Mouse (Mus musculus) hindbrain, embryonic 12.5 days (tissue): ENCODE results near the gene Lrch3. TPM values are rescaled to one million over a fixed set of nuclear protein-coding genes. Genes with fewer than 3 reads are reported as not detected.
"Not testable (repeated sequence)": the region's sequence is repeated elsewhere in the genome, so short reads cannot be mapped to it uniquely, and the experiment has no call there.

ENCODE experiments used
- ATAC-seq: fragments of 200-750 bp; cut with Nextera tagmentation; 2 replicates; pipeline ENCODE4 v1.8.0; 2017; ENCODE audit warnings: moderate TSS enrichment; ENCODE audit not compliant: low FRiP score
- H3K27ac ChIP-seq: fragments of 300-500 bp; sonication (generic); 2 replicates; pipeline ENCODE4 v1.5.1; 2016; ENCODE audit warnings: mild to moderate bottlenecking
- H3K27me3 ChIP-seq: fragments of 300-500 bp; sonication (generic); 2 replicates; pipeline ENCODE4 v1.6.1; 2016; ENCODE audit warnings: mild to moderate bottlenecking
- H3K36me3 ChIP-seq: fragments of 300-500 bp; sonication (generic); 2 replicates; pipeline ENCODE4 v1.6.1; 2016; ENCODE audit warnings: mild to moderate bottlenecking
- H3K4me1 ChIP-seq: fragments of 300-500 bp; sonication (generic); 2 replicates; pipeline ENCODE4 v1.6.1; 2016
- H3K4me2 ChIP-seq: fragments of 300-500 bp; sonication (generic); replicated peaks from 2 replicates; pipeline ENCODE4 v1.6.1; 2016; ENCODE audit warnings: mild to moderate bottlenecking
- H3K4me3 ChIP-seq: fragments of 300-500 bp; sonication (generic); 2 replicates; pipeline ENCODE4 v1.5.1; 2016; ENCODE audit warnings: mild to moderate bottlenecking
- H3K9ac ChIP-seq: fragments of 300-500 bp; sonication (generic); 2 replicates; pipeline ENCODE4 v1.6.1; 2016; ENCODE audit warnings: mild to moderate bottlenecking, moderate library complexity
- H3K9me3 ChIP-seq: fragments of 300-500 bp; sonication (generic); replicated peaks from 2 replicates; pipeline ENCODE4 v1.6.1; 2016; ENCODE audit warnings: mild to moderate bottlenecking
- WGBS: fragments of 180-500 bp; shearing (Covaris S2); methylation state at CpG from one replicate; pipeline ENCODE4 v1.1.7; 2016; 5-methylcytosine and 5-hydroxymethylcytosine counted together
- polyA plus RNA-seq: library from polyadenylated mRNA; unstranded; fragments of >200 nt; fragmentation: Nextera tagmentation; extraction: Ambion mirVana; gene quantifications from 2 replicates; pipeline ENCODE4 v1.2.1, GENCODE M21; 2016

Lrch3 gene
- polyA plus RNA-seq, 1 experiment from 2014 or later, result 50.3 TPM

GRCm38 (mm10) chr16:32927044-32927443, 13.1 kb downstream of the Lrch3 start:
- 96% methylated on average over 8 of the region's 8 CpGs for WGBS
- Histone ChIP-seq H3K9me3 (no peaks in the 10 kb centered on the region), H3K36me3 (peaks cover 18% of the 10 kb centered on the region), H3K27me3 (no peaks in the 10 kb centered on the region), H3K9ac (no peak overlapping the region), H3K4me3 (no peak overlapping the region), H3K4me1 (0 out of 2 replicates have a peak, but pooled peaks cover 4% of the 10 kb centered on the region), H3K27ac (no peak overlapping the region), H3K4me2 (no peak overlapping the region)
- no peak for ATAC-seq

- WGBS, result 13% methylated on average over 2 of the region's 2 CpGs
- Histone ChIP-seq H3K4me1 (0 out of 2 replicates have a peak, but pooled peaks cover 4% of the 10 kb centered on the region), H3K9me3 (no peaks in the 10 kb centered on the region), H3K27me3 (no peaks in the 10 kb centered on the region), H3K36me3 (0 out of 2 replicates have a peak, but pooled peaks cover 4% of the 10 kb centered on the region), H3K4me3 (no peak overlapping the region), H3K9ac (no peak overlapping the region), H3K27ac (no peak overlapping the region), H3K4me2 (0 out of 2 replicates have a peak overlapping the region, but pooled peaks have one; percentile 4)
- ATAC-seq, result no peak
These were observed 16.0 kb downstream of the Lrch3 start for GRCm38 (mm10) chr16:32929918-32930317.

GRCm38 (mm10) chr16:32934470-32934869, 20.6 kb downstream of the Lrch3 start:
- Histone ChIP-seq H3K36me3 (no peaks in the 10 kb centered on the region), H3K4me3 (no peak overlapping the region), H3K9ac (no peak overlapping the region), H3K27me3 (no peaks in the 10 kb centered on the region), H3K4me2 (no peak overlapping the region), H3K9me3 (no peaks in the 10 kb centered on the region), H3K27ac (no peak overlapping the region), H3K4me1 (0 out of 2 replicates have a peak, but pooled peaks cover 10% of the 10 kb centered on the region)
- no peak for ATAC-seq
- 65% methylated on average over 2 of the region's 2 CpGs for WGBS

GRCm38 (mm10) chr16:32935088-32935487, 21.2 kb downstream of the Lrch3 start:
- Histone ChIP-seq H3K4me3 (no peak overlapping the region), H3K9me3 (no peaks in the 10 kb centered on the region), H3K27me3 (no peaks in the 10 kb centered on the region), H3K36me3 (no peaks in the 10 kb centered on the region), H3K27ac (no peak overlapping the region), H3K4me2 (no peak overlapping the region), H3K9ac (no peak overlapping the region), H3K4me1 (0 out of 2 replicates have a peak, but pooled peaks cover 7% of the 10 kb centered on the region)
- no peak for ATAC-seq
- 79% methylated on average over 1 of the region's 1 CpGs for WGBS

- no peak overlapping the region for H3K9ac ChIP-seq
- H3K36me3 ChIP-seq, result no peaks in the 10 kb centered on the region
- ATAC-seq, result no peak
- H3K9me3 ChIP-seq, result no peaks in the 10 kb centered on the region
- no peak overlapping the region for H3K4me3 ChIP-seq
- no peak overlapping the region for H3K27ac ChIP-seq
- no peak overlapping the region for H3K4me2 ChIP-seq
- H3K4me1 ChIP-seq, result 0 out of 2 replicates have a peak, but pooled peaks cover 7% of the 10 kb centered on the region
- no peaks in the 10 kb centered on the region for H3K27me3 ChIP-seq
- WGBS, result 88% methylated on average over 2 of the region's 2 CpGs
These were observed 23.5 kb downstream of the Lrch3 start for GRCm38 (mm10) chr16:32937358-32937757.

- H3K27me3 ChIP-seq, H3K4me2 ChIP-seq, H3K27ac ChIP-seq, H3K4me3 ChIP-seq, ATAC-seq, H3K4me1 ChIP-seq, H3K9me3 ChIP-seq, H3K9ac ChIP-seq, H3K36me3 ChIP-seq: not testable (repeated sequence)
- 25% methylated on average over 3 of the region's 3 CpGs for WGBS
These were observed 25.4 kb downstream of the Lrch3 start for GRCm38 (mm10) chr16:32939301-32939700.

- H3K27ac ChIP-seq, H3K4me3 ChIP-seq, H3K4me2 ChIP-seq, H3K4me1 ChIP-seq, H3K36me3 ChIP-seq, ATAC-seq, H3K9me3 ChIP-seq, H3K27me3 ChIP-seq, H3K9ac ChIP-seq: not testable (repeated sequence)
- 87% methylated on average over 4 of the region's 4 CpGs for WGBS
These were observed 25.8 kb downstream of the Lrch3 start for GRCm38 (mm10) chr16:32939716-32940115.

GRCm38 (mm10) chr16:32941226-32941625, 27.3 kb downstream of the Lrch3 start:
- 91% methylated on average over 2 of the region's 2 CpGs for WGBS
- not testable (repeated sequence) for H3K9ac ChIP-seq, H3K4me2 ChIP-seq

GRCm38 (mm10) chr16:32942694-32943093, 28.8 kb downstream of the Lrch3 start:
- Histone ChIP-seq H3K4me1 (no peaks in the 10 kb centered on the region), H3K27me3 (no peaks in the 10 kb centered on the region), H3K4me3 (no peak overlapping the region), H3K9me3 (no peaks in the 10 kb centered on the region), H3K27ac (no peak overlapping the region), H3K36me3 (no peaks in the 10 kb centered on the region), H3K4me2 (no peak overlapping the region), H3K9ac (no peak overlapping the region)
- ATAC-seq, result no peak
- WGBS, result 91% methylated on average over 5 of the region's 5 CpGs

More at GRCm38 (mm10) chr16:32941226-32941625, 27.3 kb downstream of the Lrch3 start:
- H3K9me3 ChIP-seq, H3K4me1 ChIP-seq, H3K27me3 ChIP-seq, H3K27ac ChIP-seq, H3K4me3 ChIP-seq, ATAC-seq, H3K36me3 ChIP-seq: not testable (repeated sequence)

- Histone ChIP-seq H3K4me3 (no peak overlapping the region), H3K27ac (no peak overlapping the region), H3K4me2 (no peak overlapping the region), H3K27me3 (no peaks in the 10 kb centered on the region), H3K36me3 (no peaks in the 10 kb centered on the region), H3K9ac (no peak overlapping the region), H3K4me1 (no peaks in the 10 kb centered on the region), H3K9me3 (no peaks in the 10 kb centered on the region)
- 51% methylated on average over 5 of the region's 5 CpGs for WGBS
- no peak for ATAC-seq
These were observed 31.5 kb downstream of the Lrch3 start for GRCm38 (mm10) chr16:32945379-32945778.

- Histone ChIP-seq H3K4me3 (no peak overlapping the region), H3K9ac (no peak overlapping the region), H3K9me3 (no peaks in the 10 kb centered on the region), H3K4me1 (no peaks in the 10 kb centered on the region), H3K4me2 (no peak overlapping the region), H3K36me3 (peaks cover 4% of the 10 kb centered on the region; the same call in 1 of the 2 replicates), H3K27ac (no peak overlapping the region), H3K27me3 (no peaks in the 10 kb centered on the region)
- no peak for ATAC-seq
- 75% methylated on average over 8 of the region's 8 CpGs for WGBS
These were observed 34.1 kb downstream of the Lrch3 start for GRCm38 (mm10) chr16:32948016-32948415.

GRCm38 (mm10) chr16:32948656-32949055, 34.8 kb downstream of the Lrch3 start:
- Histone ChIP-seq H3K36me3 (peaks cover 4% of the 10 kb centered on the region; the same call in 1 of the 2 replicates), H3K9ac (no peak overlapping the region), H3K27ac (no peak overlapping the region), H3K4me1 (no peaks in the 10 kb centered on the region), H3K4me3 (no peak overlapping the region), H3K4me2 (no peak overlapping the region), H3K9me3 (no peaks in the 10 kb centered on the region), H3K27me3 (no peaks in the 10 kb centered on the region)
- ATAC-seq, result no peak
- 93% methylated on average over 5 of the region's 5 CpGs for WGBS

GRCm38 (mm10) chr16:32949281-32949680, 35.4 kb downstream of the Lrch3 start:
- no peak for ATAC-seq
- H3K27ac ChIP-seq, result no peak overlapping the region
- no peak overlapping the region for H3K9ac ChIP-seq
- H3K4me3 ChIP-seq, result no peak overlapping the region
- H3K36me3 ChIP-seq, result peaks cover 4% of the 10 kb centered on the region; the same call in 1 of the 2 replicates
- H3K27me3 ChIP-seq, result no peaks in the 10 kb centered on the region
- H3K9me3 ChIP-seq, result no peaks in the 10 kb centered on the region
- no peak overlapping the region for H3K4me2 ChIP-seq
- no peaks in the 10 kb centered on the region for H3K4me1 ChIP-seq
